Mouse (Mus musculus): ENCODE measurements around the gene Prim2.

DNA sequence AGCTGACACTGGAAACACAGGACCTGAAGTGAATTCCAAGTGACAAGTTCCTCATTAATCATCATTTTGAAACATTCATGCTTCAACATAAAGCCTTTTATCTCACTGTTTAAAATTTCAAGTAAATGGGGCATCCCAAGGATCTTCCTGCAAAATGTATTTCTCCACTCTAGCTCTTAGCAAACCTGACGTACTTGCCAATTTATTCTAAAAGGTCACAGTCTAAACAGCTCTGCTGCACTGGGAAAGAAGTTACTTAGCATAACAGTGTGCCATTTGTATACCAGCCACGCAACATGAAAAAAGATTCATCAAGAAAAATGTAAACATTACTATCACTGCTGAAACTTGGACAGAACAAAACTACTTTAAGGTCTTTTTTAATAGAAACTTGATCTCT lies 61.5 kb downstream of the Prim2 start:
- no peak for TF ChIP-seq POLR2A (IDR thresholded peaks at IDR 0.05; ENCODE audit: insufficient read depth, low read depth, low read length)
- TF ChIP-seq CTCF (IDR thresholded peaks at IDR 0.05): no peak
- TF ChIP-seq EP300 (IDR thresholded peaks at IDR 0.05; ENCODE audit: insufficient read depth, low read depth, low read length): no peak

Measured in heart, adult 2 months (tissue).